Mouse (Mus musculus) CD4-positive helper T cell, adult 2 months (primary cell): Measurements from ENCODE around the gene Setmar.

ENCODE experiments used
- DNase-seq: peaks from one replicate; pipeline ENCODE4 v3.0.0-alpha.2; 2012; ENCODE audit warnings: low read depth, missing footprints, low spot score

The Setmar gene

GRCm38 (mm10) chr6:108064918-108065526 is at the start of gene Setmar:
Gene Setmar, plus strand, starts transcription at chr6:108065045.
- peak; percentile 96 for DNase-seq

- DNase-seq = no peak
These were observed 43.2 kb upstream of the Setmar start for GRCm38 (mm10) chr6:108021646-108022045.

DNA sequence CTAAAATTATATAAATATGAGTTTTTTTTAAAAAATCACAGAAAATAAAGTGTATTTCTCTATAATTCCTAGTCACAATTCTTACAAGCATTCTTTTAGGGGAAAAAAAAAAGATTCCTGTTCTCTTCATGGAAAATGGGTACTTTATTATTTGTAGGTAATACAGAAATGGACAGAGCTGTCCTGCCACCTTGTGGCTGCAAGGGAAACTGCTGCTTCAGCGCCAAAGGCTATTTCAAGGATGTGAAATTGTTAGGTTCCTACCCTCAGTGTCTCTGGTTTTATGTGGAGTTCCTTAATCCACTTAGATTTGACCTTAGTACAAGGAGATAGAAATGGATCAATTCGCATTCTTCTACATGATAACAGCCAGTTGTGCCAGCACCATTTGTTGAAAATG is 9.8 kb upstream of the Setmar start:
- peak; percentile 49 for DNase-seq

- DNase-seq = no peak
These were observed 8.9 kb upstream of the Setmar start for GRCm38 (mm10) chr6:108055946-108056345.

DNA sequence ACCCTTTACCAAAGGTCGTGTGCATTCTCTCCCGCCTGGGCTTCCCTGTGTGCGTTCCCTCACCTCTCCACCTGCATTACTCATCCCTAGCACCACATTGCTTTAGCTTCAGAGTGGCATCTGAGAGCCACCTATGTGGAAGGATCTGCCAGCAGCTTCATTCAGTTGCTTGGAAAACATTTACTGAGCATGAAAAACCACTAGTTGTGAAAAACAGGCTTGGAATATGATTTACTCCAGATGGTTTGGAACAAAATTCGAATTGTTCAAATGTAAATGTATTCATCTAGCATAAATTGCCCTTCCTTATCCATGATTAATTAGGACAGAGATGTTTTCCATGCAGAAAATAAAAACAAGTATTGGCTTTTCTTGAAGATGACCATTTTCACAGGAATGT is 7.5 kb upstream of the Setmar start:
- no peak for DNase-seq

DNA sequence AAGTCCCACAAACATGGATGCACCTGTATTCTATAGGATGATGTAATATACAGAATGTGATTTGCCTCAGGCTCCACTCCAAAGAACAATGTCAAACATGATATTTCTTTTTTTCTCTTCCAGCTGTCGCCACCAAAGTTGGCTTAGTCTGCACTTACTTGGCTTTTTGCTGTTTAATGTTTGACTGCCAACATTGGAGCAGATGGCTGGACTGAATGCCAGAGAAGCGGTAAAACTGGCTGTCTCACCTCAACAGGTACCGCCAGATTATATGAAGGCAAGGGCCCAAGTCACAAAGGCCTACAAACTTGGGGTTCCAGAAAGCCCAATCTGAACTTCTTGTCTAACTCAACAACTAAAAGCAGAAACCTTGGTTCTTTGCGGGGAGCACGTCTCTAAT is 6.8 kb upstream of the Setmar start:
- DNase-seq = no peak

DNA sequence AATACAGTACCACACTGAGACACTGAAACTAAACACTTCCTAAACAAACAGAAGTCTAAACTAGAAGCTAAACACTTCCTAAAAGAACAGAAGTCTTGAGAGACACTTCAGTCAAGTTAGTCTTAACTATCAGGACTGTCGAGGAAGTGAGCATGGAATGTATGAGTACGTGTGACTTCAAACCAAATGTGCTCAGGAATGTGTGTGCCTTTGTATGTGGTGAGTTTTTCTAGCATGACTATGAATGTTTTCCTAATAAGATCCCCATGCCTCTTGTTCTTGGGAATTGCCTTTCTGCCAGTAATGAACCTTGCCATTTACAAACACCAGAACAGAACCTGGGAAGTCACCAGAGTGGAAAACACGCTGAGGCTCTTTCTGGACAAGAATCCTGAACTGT is 3.7 kb upstream of the Setmar start:
- DNase-seq = no peak

GRCm38 (mm10) chr6:108065583-108065982 is 738 bp downstream of the Setmar start:
- peak; percentile 79 for DNase-seq

- no peak for DNase-seq
These were observed 6.1 kb downstream of the Setmar start for GRCm38 (mm10) chr6:108070947-108071346.

DNA sequence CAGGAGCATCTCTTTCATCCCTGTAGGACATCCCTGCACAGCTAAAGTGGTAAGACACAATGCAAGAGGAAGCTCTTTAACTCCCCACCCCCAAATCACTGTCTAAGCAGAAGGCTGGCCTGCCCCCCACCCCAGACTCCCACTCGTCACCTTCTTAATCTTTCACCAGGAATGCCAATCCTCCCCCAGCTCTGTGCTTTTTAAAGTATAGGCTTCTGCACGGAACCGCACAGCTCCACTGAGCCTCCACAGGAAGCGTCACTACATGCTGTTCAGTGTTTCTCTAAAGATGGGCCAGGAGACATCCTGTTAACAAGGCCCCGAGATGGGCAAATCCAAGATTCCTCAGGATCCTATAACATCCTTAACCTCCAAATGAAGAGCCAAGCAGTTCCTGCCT is 8.2 kb downstream of the Setmar start:
- DNase-seq = no peak

- DNase-seq = no peak
These were observed 9.1 kb downstream of the Setmar start for GRCm38 (mm10) chr6:108073931-108074330.

GRCm38 (mm10) chr6:108074624-108075023 is 9.8 kb downstream of the Setmar start:
- DNase-seq = no peak

DNA sequence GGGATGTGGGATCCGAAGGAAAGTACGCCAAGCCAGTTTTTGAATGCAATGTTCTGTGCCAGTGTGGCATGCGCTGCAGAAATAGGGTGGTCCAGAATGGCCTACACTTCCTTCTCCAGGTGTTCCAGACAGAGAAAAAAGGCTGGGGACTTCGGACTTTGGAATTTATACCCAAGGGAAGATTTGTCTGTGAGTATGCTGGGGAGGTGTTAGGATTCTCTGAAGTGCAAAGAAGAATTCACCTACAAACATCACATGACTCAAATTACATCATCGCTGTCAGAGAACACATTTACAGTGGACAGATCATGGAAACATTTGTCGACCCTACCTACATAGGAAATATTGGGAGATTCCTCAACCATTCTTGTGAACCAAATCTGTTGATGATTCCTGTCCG is 11.0 kb downstream of the Setmar start:
- DNase-seq = no peak

- no peak for DNase-seq
These were observed 26.5 kb downstream of the Setmar start for GRCm38 (mm10) chr6:108091296-108091695.

DNA sequence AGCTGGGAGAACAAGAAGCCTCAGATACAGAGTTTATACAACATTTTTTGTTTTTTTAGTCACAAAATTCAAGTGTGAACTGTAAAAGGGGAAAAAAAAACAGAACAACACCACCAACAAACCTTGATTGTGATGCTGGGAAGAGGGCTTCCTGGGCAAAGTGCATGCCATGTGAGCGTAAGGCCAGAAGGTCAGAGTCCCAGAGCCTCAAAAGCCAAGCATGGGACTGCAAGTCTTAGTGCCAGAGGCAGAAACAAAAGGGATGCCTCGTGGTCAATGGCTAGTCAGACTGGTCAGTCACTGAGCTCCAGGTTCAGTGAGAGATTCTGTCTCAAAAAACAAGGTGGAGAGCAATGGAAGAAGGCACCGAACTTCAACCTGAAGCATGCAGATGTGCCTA is 27.8 kb downstream of the Setmar start:
- DNase-seq = no peak

DNA sequence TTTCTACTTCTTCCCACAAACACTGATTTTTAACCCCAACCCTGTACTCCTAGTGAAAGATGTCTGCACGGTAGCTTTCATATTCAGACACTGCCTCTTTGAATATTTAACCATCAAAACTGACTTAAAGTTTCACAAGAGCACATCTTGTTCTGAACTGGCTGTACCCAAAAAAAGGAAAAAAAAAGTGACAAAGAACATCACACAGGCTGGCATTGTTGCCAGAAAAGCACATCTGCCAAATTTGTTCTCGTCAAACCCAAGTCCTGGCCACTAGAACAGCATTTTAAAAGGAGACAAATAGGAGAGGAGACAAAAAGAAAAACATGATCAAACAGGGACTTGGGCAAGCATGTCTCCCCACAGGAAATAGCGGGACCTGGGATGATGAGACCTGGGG is 28.6 kb downstream of the Setmar start:
- no peak for DNase-seq

- DNase-seq = no peak
These were observed 30.6 kb downstream of the Setmar start for GRCm38 (mm10) chr6:108095445-108095844.

DNA sequence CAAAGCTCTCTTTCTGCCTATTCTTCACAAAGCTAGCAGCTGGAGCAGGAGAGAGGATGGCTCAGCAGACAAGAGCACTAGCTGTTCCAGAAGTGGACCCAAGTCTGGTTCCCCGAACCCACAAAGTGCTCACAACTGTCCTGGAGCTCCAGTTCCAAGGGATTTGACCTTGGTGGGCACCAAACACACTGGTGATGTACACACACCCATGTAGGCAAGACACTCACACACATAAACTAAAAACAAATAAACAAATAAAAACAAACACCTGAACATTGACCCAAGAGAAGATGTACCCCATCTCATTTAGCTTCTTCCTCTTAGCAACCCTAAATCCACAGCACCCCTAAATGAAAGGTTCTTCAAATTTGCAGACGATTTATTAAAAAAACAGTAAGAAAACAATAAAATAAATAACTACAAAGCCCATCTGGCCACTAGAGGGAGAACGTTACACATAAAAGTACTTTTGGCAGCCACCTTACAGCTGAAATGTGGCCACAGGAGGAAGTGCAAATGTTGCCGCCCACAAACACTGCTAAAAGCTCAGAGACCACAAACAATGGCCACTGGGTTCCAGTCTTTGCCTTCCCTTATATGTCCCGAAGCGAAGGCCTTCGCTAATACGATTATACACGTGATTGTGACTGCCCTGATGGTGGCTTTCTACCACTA is 33.5 kb downstream of the Setmar start:
- DNase-seq = peak; percentile 85

DNA sequence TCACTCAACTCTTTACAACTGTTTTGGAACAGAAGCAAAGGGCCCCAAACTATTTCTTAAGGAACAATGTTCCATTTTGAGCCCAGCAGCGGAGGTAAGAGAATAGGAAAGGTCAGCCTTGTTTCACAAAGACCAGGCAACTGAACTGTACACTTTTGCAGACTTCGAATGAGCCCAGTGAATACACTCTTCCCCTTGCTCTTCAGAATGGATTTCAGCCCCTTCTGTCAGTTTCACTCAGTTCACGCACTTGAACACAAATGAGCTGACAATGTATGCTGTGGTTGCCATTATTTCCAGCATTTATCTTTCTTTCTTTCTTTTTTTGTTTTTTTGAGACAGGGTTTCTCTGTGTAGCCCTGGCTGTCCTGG is 34.0 kb downstream of the Setmar start:
- DNase-seq = no peak

- DNase-seq = no peak
These were observed 37.3 kb downstream of the Setmar start for GRCm38 (mm10) chr6:108101936-108102830.

GRCm38 (mm10) chr6:108107376-108107775 is 42.5 kb downstream of the Setmar start:
- no peak for DNase-seq

DNA sequence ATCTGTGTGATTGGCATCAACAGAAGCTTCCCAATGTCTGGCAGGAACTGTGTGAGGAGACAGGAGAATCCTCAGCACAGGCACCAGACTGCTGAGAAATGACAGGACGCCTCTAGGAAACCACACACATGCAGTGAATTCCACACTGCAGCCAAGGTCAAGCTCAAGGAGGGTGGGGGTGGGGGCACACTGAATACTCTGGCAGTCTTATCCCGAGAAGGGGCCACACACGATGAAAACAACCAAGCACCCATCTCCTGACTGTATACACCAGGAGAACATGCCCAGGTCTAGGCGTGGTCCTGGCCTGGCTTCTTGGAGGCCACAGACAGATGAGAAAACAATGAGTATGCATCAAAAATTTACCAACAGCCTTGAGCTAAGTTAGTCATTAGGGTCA is 45.5 kb downstream of the Setmar start:
- no peak for DNase-seq

GRCm38 (mm10) chr6:108111693-108112092 is 46.8 kb downstream of the Setmar start:
- DNase-seq = no peak
